Mouse (Mus musculus) MN1 (cell line): ENCODE results near the gene Baiap3.

Experiments used
- DNase-seq: peaks from one replicate; pipeline ENCODE4 v3.0.0-alpha.2; 2016; ENCODE audit warnings: low spot score

Gene Baiap3

DNA sequence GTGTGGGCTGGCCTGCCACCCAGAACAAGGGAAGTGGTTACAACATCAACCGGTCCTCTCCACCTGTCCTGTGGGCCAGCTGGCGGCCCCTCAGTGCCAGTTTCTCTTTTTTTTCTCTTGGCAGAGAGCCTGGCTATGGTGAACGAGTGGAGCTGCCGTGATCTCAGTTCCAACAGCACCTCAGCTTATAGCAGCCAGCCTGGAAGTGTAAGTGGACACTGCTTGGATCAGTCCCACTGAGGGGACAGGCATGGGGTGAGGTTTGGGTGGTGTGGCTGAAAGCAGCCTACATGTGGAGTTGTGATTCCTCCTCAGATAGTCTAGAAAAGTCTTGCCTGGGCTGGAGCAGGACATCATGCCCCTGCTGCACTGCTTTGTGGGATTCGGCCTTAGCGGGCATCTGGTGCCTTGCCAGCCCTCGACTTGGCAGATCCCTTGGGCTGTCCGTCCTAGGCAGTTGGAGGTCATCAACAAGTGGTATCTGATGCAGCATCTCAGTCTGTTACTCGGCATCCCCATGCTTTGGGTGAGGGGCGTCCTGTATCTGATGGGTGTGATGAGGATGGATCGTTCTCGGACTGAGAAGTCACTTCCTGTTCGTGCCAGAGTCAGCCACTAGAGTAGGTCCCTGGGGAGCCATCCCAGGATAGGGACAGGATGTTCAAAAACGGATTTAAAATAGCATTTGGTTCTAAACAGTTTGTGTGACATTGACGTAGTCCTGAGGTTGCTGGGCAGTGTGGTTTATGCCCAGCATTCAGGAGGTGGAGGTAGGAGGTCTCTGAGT, 45.3 kb downstream of the Baiap3 start:
- peak; percentile 68 for DNase-seq

- DNase-seq = no peak
Observed at GRCm38 (mm10) chr17:25210006-25210405, 46.2 kb downstream of the Baiap3 start.

GRCm38 (mm10) chr17:25202401-25202800, 53.8 kb downstream of the Baiap3 start:
- no peak for DNase-seq
